Mouse (Mus musculus): ENCODE data around the gene Dnah1. TPM values are rescaled to one million over a fixed set of nuclear protein-coding genes. Genes with fewer than 3 reads are reported as not detected.

Gene Dnah1
- polyA plus RNA-seq, 1 experiment from 2014 or later, result 2.7 TPM

- no peaks in the 10 kb centered on the region for H3K9me3 ChIP-seq
- H3K27me3 ChIP-seq, result no peaks in the 10 kb centered on the region
- H3K4me3 ChIP-seq, result no peak overlapping the region
- WGBS, result 55% methylated on average over 3 of the region's 3 CpGs
- no peaks in the 10 kb centered on the region for H3K4me1 ChIP-seq
- H3K36me3 ChIP-seq, result no peaks in the 10 kb centered on the region
- no peak overlapping the region for H3K9ac ChIP-seq
- ATAC-seq (ENCODE audit: borderline replicate concordance, extremely low read depth, low FRiP score, low TSS enrichment), result no peak
- no peak overlapping the region for H3K4me2 ChIP-seq
- H3K27ac ChIP-seq, result no peak overlapping the region
Observed at GRCm38 (mm10) chr14:31313192-31313591, 10.5 kb downstream of the Dnah1 start.

- no peak for ATAC-seq (ENCODE audit: borderline replicate concordance, extremely low read depth, low FRiP score, low TSS enrichment)
- no peak overlapping the region for H3K27ac ChIP-seq
- no peaks in the 10 kb centered on the region for H3K36me3 ChIP-seq
- H3K4me2 ChIP-seq, result no peak overlapping the region
- H3K27me3 ChIP-seq, result no peaks in the 10 kb centered on the region
- no peaks in the 10 kb centered on the region for H3K9me3 ChIP-seq
- H3K4me3 ChIP-seq, result no peak overlapping the region
- H3K4me1 ChIP-seq, result no peaks in the 10 kb centered on the region
- H3K9ac ChIP-seq, result no peak overlapping the region
- WGBS, result 66% methylated on average over 8 of the region's 8 CpGs
Observed at GRCm38 (mm10) chr14:31285728-31286127, 38.0 kb downstream of the Dnah1 start.

- WGBS, result 19% methylated on average over 7 of the region's 7 CpGs
Observed at GRCm38 (mm10) chr14:31272164-31272563, 51.5 kb downstream of the Dnah1 start.

DNA sequence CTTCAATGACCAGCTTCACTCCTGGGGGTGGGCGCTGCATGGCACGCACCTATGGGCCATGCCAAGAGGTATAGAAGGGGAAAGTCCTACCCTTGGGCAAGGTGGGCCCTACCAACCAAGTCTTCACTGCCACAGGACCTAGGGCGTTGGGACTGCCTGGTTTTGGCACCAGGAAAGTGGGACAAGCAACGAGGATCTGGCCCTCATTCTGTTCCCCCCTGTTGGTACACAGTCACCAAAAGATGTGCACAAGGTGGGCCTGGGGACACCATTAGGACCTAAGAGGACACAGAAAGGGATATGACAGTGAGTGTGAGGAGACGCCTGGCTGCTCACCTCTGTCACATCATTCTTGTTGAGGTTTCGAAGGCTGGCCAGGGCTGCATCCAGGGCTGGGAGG lies 52.6 kb downstream of the Dnah1 start:
- no peaks in the 10 kb centered on the region for H3K9me3 ChIP-seq
- no peak overlapping the region for H3K9ac ChIP-seq
- no peak overlapping the region for H3K27ac ChIP-seq
- WGBS, result 93% methylated on average over 6 of the region's 6 CpGs
- ATAC-seq (ENCODE audit: borderline replicate concordance, extremely low read depth, low FRiP score, low TSS enrichment), result no peak
- no peak overlapping the region for H3K4me2 ChIP-seq
- H3K4me1 ChIP-seq, result peaks cover 12% of the 10 kb centered on the region; the same call in 1 of the 2 replicates
- H3K4me3 ChIP-seq, result no peak overlapping the region
- H3K27me3 ChIP-seq, result no peaks in the 10 kb centered on the region
- no peaks in the 10 kb centered on the region for H3K36me3 ChIP-seq

More at GRCm38 (mm10) chr14:31272164-31272563, 51.5 kb downstream of the Dnah1 start:
- no peaks in the 10 kb centered on the region for H3K27me3 ChIP-seq
- no peak for ATAC-seq (ENCODE audit: borderline replicate concordance, extremely low read depth, low FRiP score, low TSS enrichment)
- H3K4me2 ChIP-seq, result no peak overlapping the region
- H3K27ac ChIP-seq, result no peak overlapping the region
- no peaks in the 10 kb centered on the region for H3K9me3 ChIP-seq
- no peaks in the 10 kb centered on the region for H3K36me3 ChIP-seq
- peaks cover 12% of the 10 kb centered on the region; the same call in 1 of the 2 replicates for H3K4me1 ChIP-seq
- H3K4me3 ChIP-seq, result no peak overlapping the region
- H3K9ac ChIP-seq, result no peak overlapping the region

DNA sequence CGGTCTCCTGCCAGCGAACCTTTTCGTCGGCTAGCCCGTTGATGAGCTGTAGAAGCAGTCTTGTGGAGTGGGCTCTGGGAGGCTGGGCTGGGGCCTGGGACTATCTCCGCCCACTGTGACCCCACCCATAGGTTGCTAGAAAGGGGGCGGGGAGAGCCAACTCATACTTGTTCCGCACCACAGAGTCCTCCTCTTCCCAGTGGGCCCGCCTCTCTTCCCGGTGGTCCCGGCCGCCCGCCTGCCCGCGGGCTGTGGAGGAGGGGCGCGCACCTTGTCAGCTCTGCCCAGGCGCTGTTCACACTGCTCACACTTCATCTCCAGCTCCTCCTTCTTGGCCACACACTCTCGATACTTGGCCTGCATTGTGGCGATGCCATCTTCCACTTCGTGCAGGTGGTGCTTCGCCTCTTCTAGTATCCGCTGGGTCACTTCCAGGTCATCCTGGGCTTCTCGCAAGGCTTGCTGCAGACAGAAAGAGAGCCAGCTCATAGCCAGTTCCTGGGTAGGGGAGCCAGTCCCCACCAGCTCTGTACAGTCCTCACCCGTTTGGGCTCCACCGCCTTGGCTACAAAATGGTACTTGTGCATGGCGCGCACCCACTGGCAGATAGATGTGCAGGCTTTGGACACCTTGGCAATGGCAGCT lies 54.1 kb downstream of the Dnah1 start:
- ATAC-seq (ENCODE audit: borderline replicate concordance, extremely low read depth, low FRiP score, low TSS enrichment), result peak; percentile 83
- 15% methylated on average over 25 of the region's 28 CpGs for WGBS
- Histone ChIP-seq H3K4me2 (peak overlapping the region; percentile 69), H3K4me3 (peak overlapping the region; percentile 37), H3K36me3 (no peaks in the 10 kb centered on the region), H3K9me3 (no peaks in the 10 kb centered on the region), H3K27ac (0 out of 2 replicates have a peak overlapping the region, but pooled peaks have one; percentile 20), H3K9ac (peak overlapping the region; percentile 17; the same call in 1 of the 2 replicates), H3K27me3 (no peaks in the 10 kb centered on the region), H3K4me1 (peaks cover 12% of the 10 kb centered on the region; the same call in 1 of the 2 replicates)

- Histone ChIP-seq H3K36me3 (no peaks in the 10 kb centered on the region), H3K27ac (no peak overlapping the region), H3K4me1 (peaks cover 12% of the 10 kb centered on the region; the same call in 1 of the 2 replicates), H3K9me3 (no peaks in the 10 kb centered on the region), H3K4me2 (peak overlapping the region; percentile 69; the same call in 1 of the 2 replicates), H3K27me3 (no peaks in the 10 kb centered on the region), H3K4me3 (no peak overlapping the region), H3K9ac (no peak overlapping the region)
- no peak for ATAC-seq (ENCODE audit: borderline replicate concordance, extremely low read depth, low FRiP score, low TSS enrichment)
- WGBS, result 66% methylated on average over 9 of the region's 9 CpGs
Observed at GRCm38 (mm10) chr14:31268301-31269001, 55.2 kb downstream of the Dnah1 start.

DNA sequence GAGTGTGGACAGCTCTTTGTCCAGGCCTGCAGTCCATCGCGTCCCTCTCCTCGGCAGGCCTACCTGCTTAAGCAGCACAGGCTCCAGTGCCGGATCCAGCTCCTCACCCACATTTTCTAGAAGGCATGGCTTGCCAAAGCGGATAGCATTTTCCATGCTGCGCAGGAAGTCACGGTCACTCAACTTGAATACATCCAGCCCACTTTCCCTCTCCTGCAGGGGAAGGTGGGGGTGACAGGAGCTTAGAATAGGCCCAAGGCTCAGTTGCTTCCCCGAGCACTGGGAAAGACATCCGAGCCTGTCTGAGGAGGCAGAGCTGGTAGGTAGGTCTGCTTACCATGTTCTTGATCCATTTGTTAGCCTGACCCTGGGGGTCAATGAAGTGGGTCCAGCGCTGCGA lies 56.0 kb downstream of the Dnah1 start:
- ATAC-seq (ENCODE audit: borderline replicate concordance, extremely low read depth, low FRiP score, low TSS enrichment), result no peak
- no peak overlapping the region for H3K4me2 ChIP-seq
- no peaks in the 10 kb centered on the region for H3K27me3 ChIP-seq
- H3K36me3 ChIP-seq, result no peaks in the 10 kb centered on the region
- 76% methylated on average over 11 of the region's 11 CpGs for WGBS
- no peak overlapping the region for H3K9ac ChIP-seq
- H3K4me3 ChIP-seq, result no peak overlapping the region
- H3K27ac ChIP-seq, result no peak overlapping the region
- H3K9me3 ChIP-seq, result no peaks in the 10 kb centered on the region
- peaks cover 12% of the 10 kb centered on the region; the same call in 1 of the 2 replicates for H3K4me1 ChIP-seq

DNA sequence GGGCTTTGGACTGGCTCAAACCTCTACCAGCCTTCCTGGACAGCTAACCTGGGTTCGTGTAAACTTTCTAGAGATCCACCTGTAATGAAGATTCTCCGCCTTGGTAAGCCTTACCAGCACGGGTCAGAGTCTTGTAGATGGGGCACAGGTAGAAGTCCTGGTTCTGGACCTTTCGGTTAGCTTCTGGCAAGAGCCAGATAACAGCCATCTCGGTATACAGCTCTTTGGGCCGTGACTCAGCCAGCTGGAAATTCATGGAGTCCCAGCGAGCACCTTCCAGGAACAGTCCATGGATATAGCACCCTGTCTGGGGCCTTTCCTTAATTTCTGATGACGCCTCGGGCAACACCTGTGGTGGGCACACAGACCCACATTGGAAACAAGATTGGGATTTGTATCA lies 62.8 kb downstream of the Dnah1 start:
- 88% methylated on average over 9 of the region's 9 CpGs for WGBS
- Histone ChIP-seq H3K9ac (no peak overlapping the region), H3K27ac (no peak overlapping the region), H3K27me3 (no peaks in the 10 kb centered on the region), H3K4me1 (no peaks in the 10 kb centered on the region), H3K4me3 (no peak overlapping the region), H3K36me3 (peaks cover 57% of the 10 kb centered on the region), H3K9me3 (no peaks in the 10 kb centered on the region), H3K4me2 (no peak overlapping the region)
- ATAC-seq (ENCODE audit: borderline replicate concordance, extremely low read depth, low FRiP score, low TSS enrichment), result no peak

DNA sequence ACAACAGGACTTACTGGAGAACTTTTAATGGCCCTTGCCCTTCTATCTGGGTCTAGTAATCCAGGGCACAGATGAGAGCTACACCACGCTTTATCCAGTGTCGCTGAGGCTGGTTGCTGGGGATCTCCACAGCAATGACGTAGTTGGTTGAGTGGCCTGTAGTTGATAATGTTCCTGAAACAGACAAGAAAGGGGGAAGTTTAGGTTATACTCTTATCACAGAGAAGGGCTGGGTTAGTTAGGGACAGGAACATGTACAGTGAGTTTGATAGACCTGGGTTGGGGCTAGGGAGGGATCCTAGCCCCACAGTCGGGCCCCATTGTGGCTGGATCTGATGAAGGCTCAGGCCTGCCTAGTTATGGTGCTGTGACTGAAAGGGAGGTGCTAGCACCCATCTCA lies 63.3 kb downstream of the Dnah1 start:
- Histone ChIP-seq H3K4me2 (no peak overlapping the region), H3K27me3 (no peaks in the 10 kb centered on the region), H3K9ac (no peak overlapping the region), H3K27ac (no peak overlapping the region), H3K36me3 (peaks cover 63% of the 10 kb centered on the region), H3K4me1 (no peaks in the 10 kb centered on the region), H3K9me3 (no peaks in the 10 kb centered on the region), H3K4me3 (no peak overlapping the region)
- WGBS, result 92% methylated on average over 4 of the region's 4 CpGs
- ATAC-seq (ENCODE audit: borderline replicate concordance, extremely low read depth, low FRiP score, low TSS enrichment), result no peak

DNA sequence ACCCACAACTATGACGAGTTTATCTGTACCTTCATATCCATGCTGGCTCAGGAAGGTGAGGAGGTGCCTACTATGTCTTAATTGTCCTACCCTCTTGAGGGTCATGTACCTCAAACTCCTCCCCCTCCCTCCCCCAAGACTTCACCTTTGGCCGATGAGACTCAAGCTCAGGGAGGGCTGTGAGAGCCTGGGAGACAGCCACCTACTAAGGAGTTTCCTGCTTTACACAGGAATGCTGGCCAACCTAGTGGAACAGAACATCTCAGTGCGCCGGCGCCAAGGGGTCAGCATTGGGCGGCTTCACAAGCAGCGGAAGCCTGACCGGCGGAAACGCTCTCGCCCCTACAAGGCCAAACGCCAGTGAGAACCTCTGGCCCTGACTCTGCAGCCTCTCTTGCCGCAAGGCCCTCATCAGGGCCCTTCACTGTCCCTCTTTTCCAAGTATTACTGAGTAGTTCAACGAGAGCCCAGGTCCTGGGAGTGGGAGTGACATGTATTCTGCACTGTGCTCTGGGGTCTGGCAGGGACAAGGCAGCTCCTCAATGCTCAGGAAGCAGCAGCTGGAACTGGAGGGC lies 65.1 kb downstream of the Dnah1 start:
- Histone ChIP-seq H3K27me3 (no peaks in the 10 kb centered on the region), H3K27ac (no peak overlapping the region), H3K4me3 (no peak overlapping the region), H3K9me3 (no peaks in the 10 kb centered on the region), H3K4me2 (no peak overlapping the region), H3K4me1 (no peaks in the 10 kb centered on the region), H3K36me3 (peaks cover 81% of the 10 kb centered on the region), H3K9ac (no peak overlapping the region)
- ATAC-seq (ENCODE audit: borderline replicate concordance, extremely low read depth, low FRiP score, low TSS enrichment), result no peak
- 88% methylated on average over 14 of the region's 14 CpGs for WGBS

DNA sequence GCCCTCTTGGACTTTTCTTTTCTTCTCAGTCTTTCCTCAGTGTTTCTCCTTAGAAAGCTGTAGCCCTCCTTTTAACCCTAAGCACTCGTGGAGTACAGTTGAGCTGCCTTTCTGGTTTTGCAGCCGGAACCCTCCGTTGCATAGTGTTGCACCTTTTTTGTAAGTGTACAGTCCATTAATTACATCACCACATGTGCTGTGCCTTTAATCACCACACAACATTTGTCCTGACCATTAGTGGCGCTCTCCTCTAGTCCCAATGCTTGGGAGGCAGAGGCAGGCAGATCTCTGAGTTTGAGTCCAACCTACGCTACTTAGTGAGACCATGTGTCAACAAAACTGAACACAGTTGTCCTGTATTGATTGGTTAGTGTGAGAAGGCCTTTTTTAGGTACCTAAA lies 71.6 kb downstream of the Dnah1 start:
- peak overlapping the region; percentile 100 for H3K9ac ChIP-seq
- peaks cover 44% of the 10 kb centered on the region for H3K36me3 ChIP-seq
- H3K4me2 ChIP-seq, result peak overlapping the region; percentile 80
- H3K4me1 ChIP-seq, result peaks cover 17% of the 10 kb centered on the region
- no peaks in the 10 kb centered on the region for H3K27me3 ChIP-seq
- WGBS, result 78% methylated on average over 5 of the region's 5 CpGs
- H3K9me3 ChIP-seq, result no peaks in the 10 kb centered on the region
- peak overlapping the region; percentile 100 for H3K4me3 ChIP-seq
- no peak for ATAC-seq (ENCODE audit: borderline replicate concordance, extremely low read depth, low FRiP score, low TSS enrichment)
- no peak overlapping the region for H3K27ac ChIP-seq

DNA sequence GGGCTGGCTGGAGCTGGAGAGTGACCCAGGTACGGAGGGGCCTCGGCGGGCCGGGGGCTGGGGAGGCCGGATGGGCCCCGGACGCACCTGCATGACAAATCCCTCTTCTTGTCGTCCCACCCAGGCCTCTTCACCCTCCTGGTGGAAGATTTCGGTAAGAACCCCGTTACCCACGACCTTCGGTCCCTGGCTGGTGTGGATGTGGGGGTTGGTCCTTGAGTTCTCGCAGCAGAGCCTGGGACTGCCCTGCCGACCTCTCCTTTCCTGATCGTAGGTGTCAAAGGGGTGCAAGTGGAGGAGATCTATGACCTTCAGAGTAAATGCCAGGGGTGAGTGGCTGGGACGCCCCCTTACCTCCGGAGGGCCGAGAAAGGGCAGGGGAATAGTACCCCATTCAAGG lies 72.1 kb downstream of the Dnah1 start:
- Histone ChIP-seq H3K36me3 (peaks cover 39% of the 10 kb centered on the region), H3K4me1 (peaks cover 17% of the 10 kb centered on the region), H3K9me3 (no peaks in the 10 kb centered on the region), H3K4me3 (peak overlapping the region; percentile 100), H3K4me2 (peak overlapping the region; percentile 80), H3K27ac (peak overlapping the region; percentile 79), H3K9ac (peak overlapping the region; percentile 100), H3K27me3 (no peaks in the 10 kb centered on the region)
- 1% methylated on average over 18 of the region's 18 CpGs for WGBS
- ATAC-seq (ENCODE audit: borderline replicate concordance, extremely low read depth, low FRiP score, low TSS enrichment), result no peak

Measured in lung, embryonic 15.5 days (tissue).